Mouse (Mus musculus) embryonic facial prominence, embryonic 15.5 days (tissue): ENCODE measurements at regions not wholly inside any gene's neighbourhood (a gene's known extent, or its start where the extent isn't known, plus 50 kb on each side); places are given as distances from the start of the nearest gene placed in this dataset.
A peak's percentile ranks its signal among the peaks of the same experiment; 100 is the strongest.
"Not testable (repeated sequence)": the region's sequence is repeated elsewhere in the genome, so short reads cannot be mapped to it uniquely, and the experiment has no call there.

ENCODE experiments used
- ATAC-seq: fragments of 200-750 bp; cut with Nextera tagmentation; 2 replicates; pipeline ENCODE4 v1.8.0; 2017; ENCODE audit warnings: low read depth, moderate TSS enrichment; ENCODE audit not compliant: insufficient number of reproducible peaks, low FRiP score, low TSS enrichment
- H3K27ac ChIP-seq: fragments of 300-500 bp; sonication (generic); replicated peaks from 2 replicates; pipeline ENCODE4 v1.5.1; 2015; ENCODE audit warnings: mild to moderate bottlenecking, inconsistent platforms
- H3K27me3 ChIP-seq: fragments of 300-500 bp; sonication (generic); 2 replicates; pipeline ENCODE4 v1.6.1; 2015; ENCODE audit warnings: inconsistent platforms
- H3K36me3 ChIP-seq: fragments of 300-500 bp; sonication (generic); 2 replicates; pipeline ENCODE4 v1.6.1; 2015; ENCODE audit warnings: mild to moderate bottlenecking, inconsistent platforms
- H3K4me1 ChIP-seq: fragments of 300-500 bp; sonication (generic); 2 replicates; pipeline ENCODE4 v1.6.1; 2015; ENCODE audit warnings: inconsistent platforms
- H3K4me2 ChIP-seq: fragments of 300-500 bp; sonication (generic); replicated peaks from 2 replicates; pipeline ENCODE4 v1.6.1; 2015; ENCODE audit warnings: mild to moderate bottlenecking, inconsistent platforms
- H3K4me3 ChIP-seq: fragments of 300-500 bp; sonication (generic); replicated peaks from 2 replicates; pipeline ENCODE4 v1.5.1; 2015; ENCODE audit warnings: mild to moderate bottlenecking, inconsistent platforms
- H3K9ac ChIP-seq: fragments of 300-500 bp; sonication (generic); 2 replicates; pipeline ENCODE4 v1.6.1; 2015; ENCODE audit warnings: inconsistent platforms
- H3K9me3 ChIP-seq: fragments of 300-500 bp; sonication (generic); replicated peaks from 2 replicates; pipeline ENCODE4 v1.6.1; 2016; ENCODE audit warnings: inconsistent platforms
- WGBS: fragments of 180-500 bp; shearing (Covaris S2); methylation state at CpG from one replicate; pipeline ENCODE4 v1.1.7; 2015; 5-methylcytosine and 5-hydroxymethylcytosine counted together

DNA sequence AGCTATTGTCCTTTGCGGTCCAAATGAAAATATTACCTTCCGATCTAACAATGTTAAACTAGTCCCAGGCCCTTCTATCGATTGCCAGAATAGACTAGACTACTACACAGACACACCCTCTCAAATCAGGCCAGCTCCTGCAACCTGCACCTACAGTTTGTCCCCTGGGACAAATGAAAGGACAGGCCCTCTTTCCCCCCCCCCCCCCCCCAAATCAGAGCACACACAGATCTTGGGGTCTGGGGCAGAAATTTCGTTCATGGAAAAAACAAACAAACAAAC is 77.8 kb downstream of the BC107364 start:
- H3K27me3 ChIP-seq = not testable (repeated sequence)

DNA sequence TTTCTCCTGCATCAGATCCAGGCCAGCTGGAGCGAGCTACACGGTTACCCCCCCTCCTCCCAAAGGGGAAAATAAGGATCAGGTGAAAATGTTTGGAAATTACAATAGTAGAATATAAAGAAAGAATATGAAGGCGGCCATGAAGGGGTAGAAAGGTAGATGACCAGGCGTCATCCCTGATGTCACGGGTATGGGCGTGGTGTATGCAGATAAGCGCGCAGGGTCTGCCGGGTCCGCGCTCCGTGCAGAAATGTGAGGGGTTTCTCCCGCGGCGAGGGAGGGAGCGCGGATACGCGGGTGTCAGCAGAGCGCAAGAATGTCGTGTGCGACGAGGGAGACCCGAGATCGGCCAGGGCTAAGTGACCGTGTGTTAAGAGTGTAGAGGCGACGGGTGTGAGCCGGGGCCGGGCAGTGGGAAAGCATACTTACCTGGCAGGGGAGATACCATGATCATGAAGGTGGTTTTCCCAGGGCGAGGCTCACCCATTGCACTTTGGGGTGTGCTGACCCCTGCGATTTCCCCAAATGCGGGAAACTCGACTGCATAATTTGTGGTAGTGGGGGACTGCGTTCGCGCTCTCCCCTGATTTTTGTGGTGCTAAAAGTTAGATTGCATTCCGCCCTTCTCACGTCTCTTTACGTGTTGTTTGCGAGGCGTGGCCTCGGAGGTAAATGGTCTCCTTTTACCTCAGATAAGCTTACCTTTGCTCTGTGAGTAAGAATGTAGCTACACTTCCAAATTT is 78.3 kb downstream of the BC107364 start:
- H3K9ac ChIP-seq, H3K4me2 ChIP-seq, H3K9me3 ChIP-seq, H3K36me3 ChIP-seq, H3K4me3 ChIP-seq, H3K27me3 ChIP-seq, H3K4me1 ChIP-seq, H3K27ac ChIP-seq: not testable (repeated sequence)
- WGBS = 14% methylated on average over 2 of the region's 43 CpGs
- ATAC-seq = peak; percentile 63; the same call in 1 of the 2 replicates

More for the DNA sequence above, 77.8 kb downstream of the BC107364 start:
- no CpG with 5 or more reads among the region's 4 CpGs for WGBS
- ATAC-seq, H3K4me1 ChIP-seq, H3K4me3 ChIP-seq, H3K9me3 ChIP-seq, H3K9ac ChIP-seq, H3K27ac ChIP-seq, H3K36me3 ChIP-seq, H3K4me2 ChIP-seq: not testable (repeated sequence)

DNA sequence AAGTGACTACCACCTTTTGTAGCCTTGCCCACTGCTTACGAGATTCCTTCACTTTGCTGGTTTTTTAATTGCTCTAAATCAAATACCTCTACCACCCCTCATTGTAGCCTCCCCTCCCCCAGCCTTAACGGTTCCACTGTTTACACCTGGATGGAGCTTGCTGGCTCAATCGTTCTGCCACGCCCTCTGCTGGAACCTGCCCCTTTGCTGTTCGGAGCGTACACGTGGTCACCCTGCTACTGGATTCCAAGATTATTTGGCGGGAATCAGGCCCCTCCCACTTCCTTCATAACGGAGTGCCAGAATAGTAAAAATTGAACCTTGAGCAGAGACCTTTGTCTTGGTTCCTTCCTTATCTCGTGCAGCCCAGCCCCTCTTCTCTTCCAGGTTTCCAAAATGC is 68.8 kb upstream of the Fcgr1 start:
- H3K4me3 ChIP-seq, H3K9me3 ChIP-seq, H3K4me1 ChIP-seq, H3K27ac ChIP-seq, H3K4me2 ChIP-seq, H3K9ac ChIP-seq, ATAC-seq, H3K36me3 ChIP-seq: not testable (repeated sequence)
- peaks cover 20% of the 10 kb centered on the region for H3K27me3 ChIP-seq
- 26% methylated on average over 10 of the region's 10 CpGs for WGBS

- H3K9me3 ChIP-seq = no peaks in the 10 kb centered on the region
- ATAC-seq = no peak
- 57% methylated on average over 3 of the region's 3 CpGs for WGBS
Observed at GRCm38 (mm10) chr3:96360816-96361215, 67.0 kb upstream of the Fcgr1 start.

DNA sequence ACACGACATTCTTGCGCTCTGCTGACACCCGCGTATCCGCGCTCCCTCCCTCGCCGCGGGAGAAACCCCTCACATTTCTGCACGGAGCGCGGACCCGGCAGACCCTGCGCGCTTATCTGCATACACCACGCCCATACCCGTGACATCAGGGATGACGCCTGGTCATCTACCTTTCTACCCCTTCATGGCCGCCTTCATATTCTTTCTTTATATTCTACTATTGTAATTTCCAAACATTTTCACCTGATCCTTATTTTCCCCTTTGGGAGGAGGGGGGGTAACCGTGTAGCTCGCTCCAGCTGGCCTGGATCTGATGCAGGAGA is 66.4 kb upstream of the Fcgr1 start:
- peaks cover 20% of the 10 kb centered on the region for H3K27me3 ChIP-seq
- peak; percentile 83 for ATAC-seq
- not testable (repeated sequence) for H3K36me3 ChIP-seq, H3K27ac ChIP-seq, H3K4me2 ChIP-seq, H3K4me3 ChIP-seq, H3K9me3 ChIP-seq, H3K4me1 ChIP-seq, H3K9ac ChIP-seq
- 5% methylated on average over 2 of the region's 21 CpGs for WGBS

More at GRCm38 (mm10) chr3:96360816-96361215, 67.0 kb upstream of the Fcgr1 start:
- H3K27ac ChIP-seq = no peak overlapping the region
- no peaks in the 10 kb centered on the region for H3K36me3 ChIP-seq
- no peak overlapping the region for H3K4me3 ChIP-seq
- no peak overlapping the region for H3K9ac ChIP-seq
- H3K4me2 ChIP-seq = no peak overlapping the region
- H3K27me3 ChIP-seq = peaks cover 20% of the 10 kb centered on the region
- no peaks in the 10 kb centered on the region for H3K4me1 ChIP-seq

DNA sequence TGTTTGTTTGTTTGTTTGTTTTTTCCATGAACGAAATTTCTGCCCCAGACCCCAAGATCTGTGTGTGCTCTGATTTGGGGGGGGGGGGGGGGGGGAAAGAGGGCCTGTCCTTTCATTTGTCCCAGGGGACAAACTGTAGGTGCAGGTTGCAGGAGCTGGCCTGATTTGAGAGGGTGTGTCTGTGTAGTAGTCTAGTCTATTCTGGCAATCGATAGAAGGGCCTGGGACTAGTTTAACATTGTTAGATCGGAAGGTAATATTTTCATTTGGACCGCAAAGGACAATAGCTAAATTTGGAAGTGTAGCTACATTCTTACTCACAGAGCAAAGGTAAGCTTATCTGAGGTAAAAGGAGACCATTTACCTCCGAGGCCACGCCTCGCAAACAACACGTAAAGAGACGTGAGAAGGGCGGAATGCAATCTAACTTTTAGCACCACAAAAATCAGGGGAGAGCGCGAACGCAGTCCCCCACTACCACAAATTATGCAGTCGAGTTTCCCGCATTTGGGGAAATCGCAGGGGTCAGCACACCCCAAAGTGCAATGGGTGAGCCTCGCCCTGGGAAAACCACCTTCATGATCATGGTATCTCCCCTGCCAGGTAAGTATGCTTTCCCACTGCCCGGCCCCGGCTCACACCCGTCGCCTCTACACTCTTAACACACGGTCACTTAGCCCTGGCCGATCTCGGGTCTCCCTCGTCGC is 65.9 kb upstream of the Fcgr1 start:
- peak; percentile 63; the same call in 1 of the 2 replicates for ATAC-seq
- H3K27ac ChIP-seq = not testable (repeated sequence)
- WGBS = no CpG with 5 or more reads among the region's 26 CpGs

GRCm38 (mm10) chr3:96351623-96352022 is 57.9 kb upstream of the Fcgr1 start:
- H3K4me3 ChIP-seq, H3K36me3 ChIP-seq, H3K4me1 ChIP-seq, H3K9ac ChIP-seq, H3K27ac ChIP-seq, H3K4me2 ChIP-seq, ATAC-seq, H3K9me3 ChIP-seq, H3K27me3 ChIP-seq: not testable (repeated sequence)
- no CpG with 5 or more reads among the region's 6 CpGs for WGBS

More for the DNA sequence above, 65.9 kb upstream of the Fcgr1 start:
- not testable (repeated sequence) for H3K9me3 ChIP-seq, H3K36me3 ChIP-seq, H3K4me2 ChIP-seq, H3K9ac ChIP-seq, H3K4me1 ChIP-seq, H3K4me3 ChIP-seq
- H3K27me3 ChIP-seq = peaks cover 20% of the 10 kb centered on the region

DNA sequence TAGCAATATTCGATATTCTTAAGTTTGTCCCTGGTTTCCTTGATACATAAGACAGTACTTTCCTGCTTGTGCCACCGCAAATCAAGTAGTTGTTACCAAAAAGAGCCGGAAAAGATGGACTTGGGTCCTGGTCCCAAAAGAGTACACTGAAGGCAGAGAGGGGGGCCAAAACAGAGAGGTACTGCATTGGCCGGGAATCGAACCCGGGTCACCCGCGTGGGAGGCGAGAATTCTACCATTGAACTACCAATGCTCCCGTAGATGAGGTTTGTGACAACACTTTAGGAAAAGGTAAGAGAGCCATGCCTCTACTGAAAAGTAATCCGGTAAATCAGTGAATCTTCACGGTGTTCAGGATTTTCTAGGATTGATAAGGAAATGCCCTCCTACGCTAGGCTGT is 57.2 kb upstream of the Fcgr1 start:
- not testable (repeated sequence) for H3K27ac ChIP-seq, H3K4me2 ChIP-seq, H3K9me3 ChIP-seq, H3K36me3 ChIP-seq, H3K4me1 ChIP-seq, H3K4me3 ChIP-seq, ATAC-seq, H3K27me3 ChIP-seq, H3K9ac ChIP-seq
- WGBS = no CpG with 5 or more reads among the region's 13 CpGs

- not testable (repeated sequence) for H3K36me3 ChIP-seq
Observed at GRCm38 (mm10) chr3:96346543-96346942, 52.8 kb upstream of the Fcgr1 start.

GRCm38 (mm10) chr3:96343471-96344120 is 49.8 kb upstream of the Fcgr1 start:
- Histone ChIP-seq H3K9me3 (no peaks in the 10 kb centered on the region), H3K9ac (no peak overlapping the region), H3K36me3 (no peaks in the 10 kb centered on the region), H3K4me1 (no peaks in the 10 kb centered on the region), H3K27me3 (peaks cover 47% of the 10 kb centered on the region), H3K4me3 (no peak overlapping the region), H3K27ac (no peak overlapping the region), H3K4me2 (no peak overlapping the region)
- ATAC-seq = no peak
- WGBS = 2% methylated on average over 27 of the region's 27 CpGs

More at GRCm38 (mm10) chr3:96346543-96346942, 52.8 kb upstream of the Fcgr1 start:
- not testable (repeated sequence) for H3K9ac ChIP-seq, H3K27ac ChIP-seq, H3K9me3 ChIP-seq, H3K4me2 ChIP-seq, H3K4me1 ChIP-seq, H3K4me3 ChIP-seq, ATAC-seq
- peaks cover 28% of the 10 kb centered on the region for H3K27me3 ChIP-seq
- WGBS = no CpG with 5 or more reads among the region's 17 CpGs
